Mouse (Mus musculus) gastrocnemius, postnatal 14 days (tissue): ENCODE measurements around the gene Ap2a1. TPM values are rescaled to one million over a fixed set of nuclear protein-coding genes. Genes with fewer than 3 reads are reported as not detected.

Source experiments
- DNase-seq: peaks from one replicate; pipeline ENCODE4 v3.0.0; 2021; ENCODE audit warnings: mixed read lengths
- intact Hi-C: fragments of 180-260 bp; cut with DNase I; formaldehyde crosslinking; loops from one replicate; pipeline ENCODE4 v1.15.1; 2025; ENCODE audit warnings: low total_unique reads
- total RNA-seq, 2 experiments: library from RNA; stranded (reverse); gene quantifications; 2 replicates each; pipeline ENCODE4 v1.2.3; 2021

Gene Ap2a1
- total RNA-seq, 2 experiments from 2014 or later: 55.4 to 60.8 TPM

GRCm38 (mm10) chr7:44869697-44870528, 59.4 kb downstream of the Ap2a1 start, which contains the start of gene Ptov1:
TSS of gene Ptov1 (minus strand) at chr7:44869788.
- DNase-seq: peak; percentile 94
- intact Hi-C loops: no loop called here

GRCm38 (mm10) chr7:44868919-44869696, 60.2 kb downstream of the Ap2a1 start:
- intact Hi-C loops: no loop called here
- DNase-seq: peak; percentile 80

- no peak for DNase-seq
- intact Hi-C loops: no loop called here
Observed at GRCm38 (mm10) chr7:44868465-44868864, 60.8 kb downstream of the Ap2a1 start.

GRCm38 (mm10) chr7:44867802-44868201, 61.5 kb downstream of the Ap2a1 start:
- intact Hi-C loops: no loop called here
- no peak for DNase-seq

GRCm38 (mm10) chr7:44867010-44867702, 62.1 kb downstream of the Ap2a1 start:
- no peak for DNase-seq
- intact Hi-C loops: no loop called here

GRCm38 (mm10) chr7:44866276-44867009, 62.9 kb downstream of the Ap2a1 start:
- DNase-seq: peak; percentile 73
- intact Hi-C loops: no loop called here

- intact Hi-C loops: no loop called here
Observed at GRCm38 (mm10) chr7:44864595-44865542, 64.4 kb downstream of the Ap2a1 start.

GRCm38 (mm10) chr7:44863982-44864494, 65.3 kb downstream of the Ap2a1 start:
- DNase-seq: no peak
- intact Hi-C loops: no loop called here

More at GRCm38 (mm10) chr7:44864595-44865542, 64.4 kb downstream of the Ap2a1 start:
- DNase-seq: no peak

GRCm38 (mm10) chr7:44863210-44863609, 66.1 kb downstream of the Ap2a1 start:
- DNase-seq: no peak
- intact Hi-C loops: no loop called here

GRCm38 (mm10) chr7:44862434-44862833, 66.9 kb downstream of the Ap2a1 start:
- intact Hi-C loops: no loop called here
- DNase-seq: no peak

- intact Hi-C loops: no loop called here
- no peak for DNase-seq
Observed at GRCm38 (mm10) chr7:44861429-44861816, 67.9 kb downstream of the Ap2a1 start.

- DNase-seq: peak; percentile 79
- intact Hi-C loops: no loop called here
Observed at GRCm38 (mm10) chr7:44860576-44861428, 68.5 kb downstream of the Ap2a1 start.

GRCm38 (mm10) chr7:44859896-44860295, 69.4 kb downstream of the Ap2a1 start:
- intact Hi-C loops: no loop called here
- DNase-seq: no peak

- intact Hi-C loops: no loop called here
- DNase-seq: no peak
Observed at GRCm38 (mm10) chr7:44857905-44858304, 71.4 kb downstream of the Ap2a1 start.

- intact Hi-C loops: no loop called here
Observed at GRCm38 (mm10) chr7:44857042-44857552, 72.2 kb downstream of the Ap2a1 start, which contains the start of gene Pnkp. TSS of gene Pnkp (plus strand) at chr7:44857139.

GRCm38 (mm10) chr7:44856265-44856916, 72.9 kb downstream of the Ap2a1 start:
- intact Hi-C loops: no loop called here
- DNase-seq: no peak

More at GRCm38 (mm10) chr7:44857042-44857552, 72.2 kb downstream of the Ap2a1 start, which contains the start of gene Pnkp:
- DNase-seq: peak; percentile 85
